Mouse (Mus musculus) kidney, adult 9 months (tissue): ENCODE results near the gene Slit1.

Experiments used
- DNase-seq: peaks from one replicate; pipeline ENCODE4 v3.0.0; 2022

The Slit1 gene

GRCm38 (mm10) chr19:41646947-41647631 is 96.4 kb downstream of the Slit1 start:
- DNase-seq = peak; percentile 57

- DNase-seq = no peak
These were observed 100.5 kb downstream of the Slit1 start for GRCm38 (mm10) chr19:41643010-41643409.

GRCm38 (mm10) chr19:41634999-41635398 is 108.5 kb downstream of the Slit1 start:
- no peak for DNase-seq

- DNase-seq = no peak
These were observed 109.4 kb downstream of the Slit1 start for GRCm38 (mm10) chr19:41634099-41634498.

GRCm38 (mm10) chr19:41629532-41629931 is 113.9 kb downstream of the Slit1 start:
- DNase-seq = peak; percentile 62

- no peak for DNase-seq
These were observed 114.5 kb downstream of the Slit1 start for GRCm38 (mm10) chr19:41628970-41629369.

- no peak for DNase-seq
These were observed 122.9 kb downstream of the Slit1 start for GRCm38 (mm10) chr19:41620366-41621092.

- DNase-seq = peak; percentile 16
These were observed 124.6 kb downstream of the Slit1 start for GRCm38 (mm10) chr19:41618771-41619385.

GRCm38 (mm10) chr19:41618153-41618657 is 125.3 kb downstream of the Slit1 start:
- DNase-seq = no peak

- no peak for DNase-seq
These were observed 126.4 kb downstream of the Slit1 start for GRCm38 (mm10) chr19:41617102-41617501.

- DNase-seq = no peak
These were observed 127.2 kb downstream of the Slit1 start for GRCm38 (mm10) chr19:41616274-41616673.

GRCm38 (mm10) chr19:41615606-41616224 is 127.8 kb downstream of the Slit1 start:
- no peak for DNase-seq

- no peak for DNase-seq
These were observed 130.0 kb downstream of the Slit1 start for GRCm38 (mm10) chr19:41613325-41614087.

GRCm38 (mm10) chr19:41611683-41612082 is 131.8 kb downstream of the Slit1 start:
- DNase-seq = no peak

- no peak for DNase-seq
These were observed 137.1 kb downstream of the Slit1 start for GRCm38 (mm10) chr19:41606208-41606987.

- DNase-seq = no peak
These were observed 142.8 kb downstream of the Slit1 start for GRCm38 (mm10) chr19:41600647-41601046.

GRCm38 (mm10) chr19:41597170-41597894 is 146.1 kb downstream of the Slit1 start:
- no peak for DNase-seq

GRCm38 (mm10) chr19:41591808-41592207 is 151.7 kb downstream of the Slit1 start:
- DNase-seq = no peak

- DNase-seq = no peak
These were observed 153.8 kb downstream of the Slit1 start for GRCm38 (mm10) chr19:41589681-41590080.

GRCm38 (mm10) chr19:41589026-41589425 is 154.4 kb downstream of the Slit1 start:
- DNase-seq = no peak
